Mouse (Mus musculus): ENCODE measurements around the gene Bst1. TPM values are rescaled to one million over a fixed set of nuclear protein-coding genes. Genes with fewer than 3 reads are reported as not detected.

Bst1 gene
- polyA plus RNA-seq (2015; fragmentation: Nextera tagmentation; extraction: Ambion mirVana), result 7.2 and 7.4 TPM in 2 replicates

DNA sequence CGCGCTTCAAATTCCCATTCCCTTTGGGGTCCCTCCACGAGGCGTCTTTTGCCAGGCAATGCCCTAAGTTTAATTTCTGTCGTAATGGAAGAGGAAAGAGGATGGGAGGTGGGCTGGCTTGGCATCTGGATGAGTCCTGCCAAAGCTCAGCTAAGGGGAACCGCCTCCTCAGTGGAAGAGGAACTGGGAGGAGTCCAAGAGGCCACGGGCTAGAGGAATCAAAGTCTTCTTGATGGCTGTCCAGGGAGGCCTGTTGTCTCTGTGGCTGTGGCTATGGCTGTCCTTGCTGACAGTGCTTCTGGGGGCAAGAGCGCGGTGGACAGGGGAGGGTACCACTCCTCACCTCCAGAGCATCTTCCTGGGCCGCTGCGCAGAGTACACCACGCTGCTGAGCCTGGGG, at the start of gene Bst1:
Gene Bst1 (plus strand): TSS at position 191 of the 400 bp plus-strand sequence.
- peak; percentile 2 for DNase-seq (ENCODE audit: low spot score)

DNA sequence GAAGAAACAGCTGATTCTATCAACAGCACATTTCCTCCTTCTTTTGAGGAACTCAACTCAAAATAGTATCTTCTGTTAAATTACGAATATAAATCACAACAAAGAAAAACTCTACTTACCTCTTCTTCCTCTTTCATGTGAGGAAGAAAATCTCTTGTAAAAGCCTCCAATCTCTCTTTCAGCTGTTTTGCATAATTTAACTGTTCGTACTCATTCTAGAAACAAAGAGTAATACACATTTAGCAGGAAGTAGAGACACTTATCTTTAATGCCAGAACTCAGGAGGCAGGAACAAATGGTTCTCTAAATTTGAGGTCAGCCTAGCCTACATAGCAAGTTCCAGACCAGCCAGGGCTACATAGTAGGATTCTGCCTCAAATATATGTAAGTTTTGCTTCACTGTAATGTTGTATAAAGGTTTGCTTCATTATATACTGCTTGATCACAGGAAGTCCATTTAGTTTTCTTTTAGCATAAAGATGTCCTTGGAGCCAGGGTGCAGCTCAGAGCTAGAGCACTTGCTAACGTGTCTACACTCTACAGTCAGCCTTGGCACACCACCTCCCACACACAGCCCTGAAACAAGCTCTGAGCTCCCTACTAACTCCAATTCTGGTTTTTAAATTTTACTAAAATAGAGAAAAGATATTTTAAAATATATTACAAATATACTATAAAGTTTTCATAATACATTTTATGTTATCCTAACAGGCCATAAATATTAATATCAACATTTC, 47.9 kb upstream of the Bst1 start:
- DNase-seq (ENCODE audit: low spot score), result no peak

DNA sequence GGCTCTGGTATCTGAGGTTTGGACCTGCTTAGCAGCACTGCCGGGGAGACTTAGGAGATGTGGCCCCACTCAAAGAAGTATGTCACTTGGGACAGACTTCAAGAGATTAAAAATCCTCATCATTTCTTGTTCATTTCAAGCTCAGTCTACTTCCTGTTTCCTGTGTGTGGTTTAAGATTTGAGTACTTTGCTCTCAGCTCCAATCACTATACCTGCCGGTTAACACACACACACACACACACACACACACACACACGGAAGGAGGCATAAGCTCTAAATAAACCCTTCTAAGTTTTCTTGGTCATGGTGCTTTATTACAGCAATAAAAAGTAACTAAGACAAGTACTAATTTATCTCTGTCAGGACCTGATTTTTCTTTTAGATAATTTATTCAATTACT, 47.1 kb upstream of the Bst1 start:
- DNase-seq (ENCODE audit: low spot score), result peak; percentile 51

DNA sequence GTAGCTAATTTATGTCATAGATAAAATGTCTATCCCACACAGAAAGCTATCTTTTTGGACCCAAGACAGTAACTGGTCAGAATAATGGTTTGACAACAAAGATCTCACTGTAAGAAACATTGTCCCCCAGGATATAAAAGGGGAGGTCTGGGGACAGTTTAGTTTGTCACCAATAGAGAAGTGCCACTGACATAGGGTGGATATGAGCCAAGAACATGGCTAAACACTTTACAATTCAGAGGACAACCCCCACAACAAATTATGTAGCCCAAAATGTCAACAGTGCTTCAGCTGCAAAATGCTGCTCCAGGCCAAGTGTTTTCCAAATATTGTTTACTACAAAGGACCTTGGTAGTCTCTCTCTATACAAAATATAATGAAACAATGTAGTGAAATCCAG, 42.3 kb upstream of the Bst1 start:
- DNase-seq (ENCODE audit: low spot score), result no peak

DNA sequence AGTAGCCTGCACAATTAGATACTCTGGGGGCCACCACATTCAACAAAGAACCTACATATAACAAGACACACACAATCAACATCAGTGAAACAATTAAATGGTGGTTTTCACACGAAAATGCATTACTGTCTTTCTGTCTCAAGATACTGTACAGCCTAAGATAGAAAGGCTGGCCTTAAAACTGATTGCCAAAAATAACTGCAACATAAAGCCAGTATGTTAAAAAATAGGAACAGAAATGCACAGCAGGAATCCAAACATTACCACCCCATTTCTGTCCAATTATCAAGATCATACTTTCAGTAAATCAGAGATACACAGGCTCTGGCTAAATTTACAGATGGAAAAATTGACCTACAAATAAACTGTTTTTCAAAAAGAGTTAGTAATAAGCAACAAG, 41.7 kb upstream of the Bst1 start:
- DNase-seq (ENCODE audit: low spot score), result no peak

DNA sequence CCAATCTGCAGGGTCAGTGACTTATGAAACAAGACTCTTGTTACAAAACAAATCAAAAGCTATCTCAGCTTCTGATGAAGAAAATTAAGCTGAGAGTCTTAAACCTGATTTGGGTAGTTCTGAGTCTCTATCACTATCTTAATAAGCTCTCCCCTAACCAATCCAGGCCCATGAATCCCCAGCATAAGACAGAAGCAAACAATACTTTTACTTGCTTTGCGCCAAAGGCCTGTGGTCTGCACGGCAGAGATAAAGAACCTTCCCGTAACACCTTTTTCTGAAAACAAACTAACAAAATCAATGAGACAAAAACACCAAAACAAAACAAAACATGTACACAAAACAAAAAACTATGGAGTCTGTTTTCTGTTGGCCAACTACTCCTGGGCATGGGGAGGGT, 40.1 kb upstream of the Bst1 start:
- no peak for DNase-seq (ENCODE audit: low spot score)

DNA sequence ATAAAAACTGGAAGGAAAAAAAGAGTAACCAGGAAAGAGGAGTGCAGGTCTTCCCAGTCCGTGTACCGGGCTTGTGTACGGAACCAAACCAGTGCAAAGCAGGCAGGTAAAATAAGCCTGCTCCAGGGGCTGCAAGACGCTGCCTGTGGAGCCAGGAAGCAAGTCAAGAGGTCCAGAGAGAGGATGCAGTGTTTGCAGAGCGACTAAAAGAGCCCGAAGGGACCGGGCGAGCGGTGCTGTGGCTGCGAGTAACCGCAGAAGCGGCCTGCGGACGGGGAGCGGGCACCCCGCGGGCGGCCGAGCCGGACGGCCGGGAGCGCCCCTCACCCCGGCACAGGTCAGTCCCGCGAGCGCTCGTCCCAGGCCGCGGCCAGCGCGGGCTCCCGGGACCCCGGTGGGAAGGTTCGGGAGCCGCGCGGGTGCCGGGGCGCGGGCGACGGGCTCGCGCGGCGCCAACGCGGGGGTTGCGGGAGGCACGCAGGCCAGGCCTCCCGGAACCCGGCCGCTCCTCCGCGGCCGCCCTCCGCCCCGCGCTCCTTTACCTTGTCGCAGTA, 37.2 kb upstream of the Bst1 start:
- DNase-seq (ENCODE audit: low spot score), result no peak

DNA sequence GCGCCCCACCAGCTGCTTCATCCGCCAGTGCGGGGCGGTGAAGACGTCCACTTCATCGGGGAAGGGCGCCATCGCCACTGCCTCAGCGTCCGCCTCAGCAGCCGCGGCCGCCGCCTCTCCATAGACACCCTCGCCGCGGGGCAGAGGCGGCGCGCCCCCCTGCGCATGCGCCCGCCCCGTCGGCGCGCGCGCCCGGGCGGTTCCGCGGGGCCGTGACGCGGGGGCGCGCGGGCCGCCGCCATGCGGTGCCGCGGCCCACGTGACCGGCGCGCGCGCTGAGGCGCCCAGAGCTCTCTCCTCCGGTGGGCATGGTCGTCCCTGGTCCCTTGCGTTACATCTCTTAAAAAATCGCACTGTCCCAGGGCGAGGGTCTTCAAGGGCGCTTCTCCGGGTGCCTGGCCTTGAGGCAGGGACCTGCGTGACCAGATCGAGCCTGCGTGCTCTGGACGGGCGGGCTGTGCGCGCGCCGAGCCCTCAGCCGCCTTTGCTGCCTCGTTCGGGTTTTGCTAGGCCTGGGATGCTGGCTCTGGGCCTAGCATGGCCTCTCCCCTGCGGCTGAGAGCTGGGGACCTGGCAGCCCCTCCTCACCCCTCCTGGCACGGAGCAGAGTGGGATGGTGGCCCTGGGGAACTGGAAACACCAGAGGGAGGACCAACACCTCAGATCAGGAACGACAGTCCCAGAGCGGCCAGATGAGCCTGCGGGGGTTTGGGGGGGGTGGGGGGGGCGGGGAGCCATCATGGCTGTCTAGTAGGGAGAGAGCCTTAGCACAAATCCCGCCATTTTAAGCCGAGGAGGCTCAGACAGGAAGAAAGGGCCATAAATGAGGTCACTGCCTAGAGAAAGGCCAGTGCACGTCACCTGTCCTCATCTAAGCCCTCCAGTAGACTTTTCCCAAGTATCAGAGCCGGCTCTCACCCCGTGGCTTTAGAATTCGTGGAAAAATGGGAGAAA, 36.4 kb upstream of the Bst1 start:
- peak; percentile 88 for DNase-seq (ENCODE audit: low spot score)

DNA sequence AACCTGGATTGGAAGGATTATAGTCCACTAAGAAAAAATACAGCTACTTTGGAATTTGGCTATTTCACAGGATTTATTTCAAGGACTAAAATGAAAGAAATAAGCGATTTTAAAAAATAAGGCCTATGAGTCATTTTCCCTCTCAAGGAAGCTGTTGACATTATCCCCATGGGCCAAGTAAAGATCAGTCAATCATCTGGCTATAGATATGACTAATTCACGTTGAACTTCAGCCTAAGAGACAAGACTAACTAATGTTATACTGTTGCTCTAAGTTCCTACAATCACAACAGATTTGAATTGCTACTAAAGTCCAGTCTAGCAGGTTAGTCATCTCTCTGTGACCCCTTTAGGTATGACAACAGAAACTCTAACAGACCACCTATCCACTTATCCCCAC, 34.7 kb upstream of the Bst1 start:
- no peak for DNase-seq (ENCODE audit: low spot score)

DNA sequence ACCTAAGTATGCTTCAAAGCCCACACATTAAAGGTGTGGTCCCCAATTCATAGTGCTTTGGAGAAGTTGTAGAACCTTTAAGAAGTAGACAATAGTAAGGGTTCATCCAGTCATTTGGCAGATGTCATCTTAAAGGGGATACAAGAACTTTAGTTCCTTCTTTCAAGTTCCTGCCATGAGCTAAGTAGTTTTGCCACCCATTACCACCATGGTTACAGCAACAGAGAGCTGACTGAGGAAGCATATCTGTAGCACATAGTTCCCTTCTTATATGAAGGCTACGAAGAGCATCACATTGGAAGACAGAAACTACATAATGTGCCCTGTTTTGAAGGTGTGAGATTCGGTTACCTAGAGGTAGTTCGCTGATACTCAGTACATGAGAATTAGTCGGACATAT, 32.1 kb upstream of the Bst1 start:
- DNase-seq (ENCODE audit: low spot score), result no peak

DNA sequence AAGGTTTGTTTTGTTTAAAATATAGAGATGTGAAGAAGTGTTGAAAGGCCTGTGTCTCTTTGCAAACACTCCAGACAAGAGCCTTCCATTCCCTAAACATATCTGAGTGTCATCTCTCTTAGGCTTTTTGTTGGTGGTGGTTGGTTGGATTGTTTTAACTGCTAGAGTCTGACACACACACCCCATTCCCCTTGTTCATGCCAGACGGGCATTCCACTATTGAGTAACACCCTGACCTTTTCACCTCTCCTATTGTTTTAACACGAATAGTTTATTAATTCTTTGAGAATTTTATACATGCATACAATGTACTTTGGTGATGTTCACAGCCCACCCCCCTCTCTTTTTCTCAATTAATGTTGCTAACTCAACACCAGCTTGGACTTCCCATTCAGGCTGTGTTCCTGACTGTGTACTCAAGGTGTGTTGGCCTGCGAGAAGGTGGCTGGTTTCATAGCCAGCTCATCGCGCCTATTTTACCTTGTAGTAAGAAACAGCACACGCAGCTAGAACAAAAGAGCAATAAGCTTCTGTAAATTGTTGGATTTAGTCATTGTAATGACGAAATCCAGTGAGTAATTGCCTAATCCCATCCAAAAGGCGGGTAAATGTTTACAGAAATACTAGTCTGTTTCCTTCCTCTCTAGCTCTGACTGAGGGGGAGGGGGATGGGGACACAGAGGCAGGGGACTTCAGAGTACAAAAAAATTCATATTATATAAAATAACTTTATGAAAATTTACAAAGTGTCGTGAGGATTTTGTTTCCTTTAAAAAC, 30.5 kb upstream of the Bst1 start:
- DNase-seq (ENCODE audit: low spot score), result no peak

DNA sequence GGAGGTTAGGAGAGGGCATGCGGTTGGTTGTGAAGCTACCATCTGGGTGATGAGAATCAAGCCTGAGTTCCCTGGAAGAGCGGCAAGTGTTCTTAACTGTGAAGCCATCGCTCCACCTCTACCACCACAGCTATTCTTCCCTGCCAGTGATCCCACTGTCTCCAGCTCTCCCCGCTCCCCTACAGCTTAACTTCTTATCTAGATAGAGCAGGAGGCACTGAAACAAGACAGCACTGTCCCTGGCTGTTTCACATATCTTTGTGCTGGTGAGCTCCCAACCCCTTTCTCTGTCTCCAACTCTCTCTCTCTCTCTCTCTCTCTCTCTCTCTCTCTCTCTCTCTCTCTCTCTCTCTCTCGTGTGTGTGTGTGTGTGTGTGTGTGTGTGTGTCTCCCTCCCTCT, 26.3 kb upstream of the Bst1 start:
- DNase-seq (ENCODE audit: low spot score), result no peak

DNA sequence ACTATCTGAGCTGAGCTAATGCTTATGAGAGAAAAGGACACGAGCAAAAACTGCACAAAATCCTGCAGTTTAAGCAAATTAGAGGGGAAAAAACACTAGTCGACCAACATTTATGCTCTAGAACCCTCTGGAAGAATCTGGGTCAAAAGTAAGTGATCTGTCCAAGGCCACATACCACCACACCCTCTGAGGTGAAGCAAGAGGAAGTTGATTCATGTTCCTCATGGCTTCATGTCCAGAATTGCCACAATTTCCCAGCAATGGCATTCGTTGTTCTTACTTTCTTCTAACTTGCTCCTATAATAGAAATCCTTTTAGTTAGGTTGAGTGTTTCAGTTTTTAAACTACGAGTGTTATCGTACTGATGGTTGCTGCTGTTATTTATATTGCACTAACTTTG, 19.2 kb upstream of the Bst1 start:
- no peak for DNase-seq (ENCODE audit: low spot score)

DNA sequence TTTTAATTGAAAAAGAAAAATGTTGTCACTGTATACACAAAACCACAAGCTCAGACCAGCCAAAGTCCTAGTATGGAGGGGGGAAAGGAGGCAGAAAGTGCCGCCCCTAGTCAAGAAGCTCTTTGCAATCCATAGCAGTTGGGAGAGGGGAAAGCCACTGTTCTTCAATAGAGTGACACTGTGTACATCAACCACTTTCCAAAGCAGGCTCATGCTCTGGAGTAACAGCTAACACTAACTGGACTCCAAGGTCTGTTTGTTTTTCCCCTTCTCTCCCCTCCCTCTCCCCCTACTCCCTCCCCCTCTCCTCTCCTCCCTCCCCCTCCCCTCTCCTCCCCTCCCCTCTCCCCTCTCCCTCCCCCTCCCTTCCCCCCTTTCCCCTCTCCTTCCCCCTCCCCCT, 18.0 kb upstream of the Bst1 start:
- no peak for DNase-seq (ENCODE audit: low spot score)

DNA sequence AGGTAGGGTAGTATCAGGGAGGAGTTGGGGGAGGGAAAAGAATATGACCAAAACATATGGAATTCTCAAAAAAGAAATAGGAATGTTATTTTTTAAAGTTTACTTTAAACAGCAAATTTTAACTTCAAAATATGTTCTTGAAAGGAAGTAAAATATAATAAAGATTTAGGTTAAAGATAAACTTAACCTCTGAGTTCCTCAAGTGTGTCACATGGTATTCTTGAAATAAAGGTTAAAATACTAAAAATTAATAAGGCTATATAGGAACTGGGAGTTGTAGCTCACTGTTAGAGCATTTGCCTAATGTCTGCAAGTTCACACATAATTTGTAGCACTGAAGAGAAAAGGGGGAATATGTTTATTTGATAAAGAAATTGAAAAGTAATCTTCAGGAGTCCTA, 17.4 kb upstream of the Bst1 start:
- no peak for DNase-seq (ENCODE audit: low spot score)

DNA sequence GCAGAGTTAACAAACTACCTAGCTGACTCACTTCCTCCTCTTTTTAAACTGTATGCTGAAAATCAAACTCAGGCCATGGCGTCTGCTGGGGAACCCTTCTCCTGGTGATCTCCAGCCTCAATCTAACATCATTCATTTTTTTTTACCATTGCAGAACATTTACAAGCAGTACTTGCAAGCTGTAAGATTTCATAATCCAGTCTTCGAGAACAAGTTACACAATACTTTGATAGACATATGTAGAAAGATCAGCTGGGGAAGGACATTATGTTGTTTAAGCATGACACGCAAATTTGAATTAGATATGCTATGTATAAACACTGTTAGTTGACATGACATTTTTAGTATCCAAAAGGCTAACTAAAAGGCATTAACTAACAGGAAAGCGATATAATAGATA, 16.9 kb upstream of the Bst1 start:
- DNase-seq (ENCODE audit: low spot score), result no peak

DNA sequence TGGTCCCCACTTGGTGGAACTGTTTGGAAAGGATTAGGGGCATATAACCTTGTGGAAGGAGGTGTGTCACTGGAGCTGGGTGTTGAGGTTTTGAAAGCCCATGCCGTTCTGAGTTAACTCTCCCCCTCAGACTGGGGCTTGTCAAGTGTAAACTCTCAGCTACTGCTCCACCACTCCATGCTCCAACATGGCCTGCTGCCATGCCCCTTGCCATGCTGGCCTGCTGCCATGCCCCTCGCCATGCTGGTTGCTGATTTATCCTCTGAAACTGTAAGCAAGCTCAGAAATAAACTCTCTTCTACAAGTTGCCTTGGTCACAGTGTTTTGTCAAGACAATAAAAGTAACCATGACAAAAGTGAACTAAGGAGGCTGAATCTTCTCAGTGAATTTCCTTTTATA, 13.3 kb upstream of the Bst1 start:
- DNase-seq (ENCODE audit: low spot score), result no peak

DNA sequence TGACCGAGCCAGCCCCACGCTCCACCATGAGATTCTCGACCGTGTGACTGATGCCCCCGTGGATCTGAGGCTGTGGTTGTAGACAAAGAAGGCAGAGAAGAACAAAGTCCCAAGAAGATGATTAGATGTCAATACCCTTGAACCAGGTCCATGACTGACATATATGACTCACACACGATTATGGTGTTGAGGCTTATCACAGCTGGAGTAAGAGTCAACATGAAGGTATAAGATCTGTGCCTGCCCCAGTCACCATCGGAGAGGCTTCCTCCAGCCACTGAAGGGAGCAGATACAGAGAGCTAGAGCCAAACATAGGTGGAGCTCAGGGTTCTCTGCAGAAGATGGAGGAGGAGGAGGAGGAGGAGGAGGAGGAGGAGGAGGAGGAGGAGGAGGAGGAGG, 12.3 kb upstream of the Bst1 start:
- no peak for DNase-seq (ENCODE audit: low spot score)

DNA sequence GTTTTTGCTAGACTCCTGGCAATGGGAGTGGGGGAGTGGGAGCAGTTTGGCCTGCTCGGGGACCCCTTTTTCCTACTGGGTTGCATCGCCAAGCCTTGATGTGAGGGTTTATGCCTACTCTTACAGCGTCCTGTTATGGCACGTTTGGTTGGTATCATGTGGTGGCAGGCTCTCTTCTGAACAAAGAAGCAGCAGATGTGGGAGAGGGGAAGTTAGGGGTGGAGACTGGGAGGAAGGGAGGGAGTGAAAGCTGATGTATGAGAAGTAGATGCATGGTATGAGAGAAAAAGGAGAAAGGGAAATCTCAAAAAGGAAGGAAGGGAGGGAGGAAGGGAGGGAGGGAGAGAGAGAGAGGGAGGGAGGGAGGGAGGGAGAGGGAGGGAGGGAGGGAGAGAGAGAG, 11.8 kb upstream of the Bst1 start:
- peak; percentile 36 for DNase-seq (ENCODE audit: low spot score)

DNA sequence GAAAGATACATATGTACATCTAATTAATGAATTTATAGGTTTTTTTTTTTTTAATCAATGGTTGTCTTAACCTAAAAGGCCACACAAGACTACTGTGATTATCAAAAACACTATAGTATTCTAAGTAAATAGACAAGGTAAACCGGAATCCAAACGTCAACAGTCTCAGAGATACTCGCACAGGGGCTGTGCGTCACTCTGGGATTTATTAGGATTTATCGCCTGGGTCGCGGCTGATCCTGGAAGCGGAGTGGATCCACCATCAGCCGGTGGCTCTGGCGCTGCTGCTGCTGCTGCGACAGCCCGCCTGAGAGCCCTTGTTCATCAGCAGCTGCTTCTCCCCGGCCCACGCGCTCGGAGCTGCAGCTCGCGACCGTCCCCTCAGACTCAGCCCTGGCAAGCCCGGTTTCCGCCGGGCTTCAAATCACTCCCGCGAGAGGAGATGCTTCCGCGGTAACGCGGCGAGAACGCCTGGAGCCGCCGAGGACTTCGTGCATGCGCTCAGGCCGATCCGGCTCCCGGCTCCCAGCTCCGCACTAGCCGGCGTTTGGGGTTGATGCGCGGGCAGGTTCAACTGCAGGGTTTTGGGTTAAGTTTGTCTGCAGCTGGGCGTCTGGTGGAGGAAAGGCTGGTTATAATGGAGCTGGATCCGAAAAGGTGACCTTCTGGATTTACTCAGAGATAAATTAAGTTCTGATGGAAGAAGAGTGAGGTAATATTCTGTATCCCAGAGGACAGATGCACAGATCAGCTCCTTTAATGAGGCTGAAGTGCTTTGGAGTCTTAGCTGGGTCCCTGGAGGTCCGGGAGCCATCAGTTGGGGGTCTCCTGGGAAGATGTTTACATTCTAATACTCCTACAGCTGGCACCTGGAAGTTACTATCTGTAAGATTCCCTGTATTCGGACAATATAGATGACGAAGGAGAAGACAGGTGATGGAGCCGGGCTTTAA, 10.7 kb upstream of the Bst1 start:
- peak; percentile 92 for DNase-seq (ENCODE audit: low spot score)
